Mouse (Mus musculus) thymus, postnatal 36 days (tissue): Measurements from ENCODE around the gene Pard3b.
"Not testable (repeated sequence)": the region's sequence is repeated elsewhere in the genome, so short reads cannot be mapped to it uniquely, and the experiment has no call there.

Experiments used
- DNase-seq, 2 experiments: peaks; one replicate each; pipeline ENCODE4 v3.0.0; 2022; ENCODE audit warnings: mixed read lengths in 2 of 2

Pard3b gene

DNA sequence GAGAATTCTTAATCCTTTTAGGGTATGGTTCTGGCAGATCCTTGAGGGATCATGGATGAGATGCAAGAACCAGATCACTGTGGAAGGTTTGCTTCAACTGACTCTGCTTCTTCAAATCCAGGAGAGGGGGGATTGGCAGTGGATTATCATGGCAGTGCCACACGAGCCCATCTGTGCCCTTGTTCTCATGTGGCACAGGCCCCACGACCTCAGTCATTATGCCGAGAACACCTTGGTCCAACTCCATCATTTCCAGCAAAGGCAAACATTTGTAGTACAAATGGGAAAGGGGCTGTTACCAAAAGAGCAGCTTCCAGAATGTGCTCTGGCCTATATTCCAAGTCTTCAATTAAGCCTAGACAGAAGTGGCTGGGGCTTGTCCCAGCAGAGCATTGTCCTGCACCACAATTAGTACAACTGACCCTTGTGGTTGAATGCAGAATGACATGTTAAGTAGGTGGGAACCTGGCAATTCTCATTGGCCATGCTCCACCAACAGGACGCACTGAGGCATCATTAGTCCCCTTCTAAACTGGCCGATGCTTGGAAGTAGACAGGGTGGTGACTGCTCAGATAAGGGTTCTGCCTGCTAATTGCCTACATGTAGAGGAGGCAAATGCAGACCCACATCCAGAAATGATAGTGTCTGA lies 959.3 kb downstream of the Pard3b start:
- no peak for DNase-seq

DNA sequence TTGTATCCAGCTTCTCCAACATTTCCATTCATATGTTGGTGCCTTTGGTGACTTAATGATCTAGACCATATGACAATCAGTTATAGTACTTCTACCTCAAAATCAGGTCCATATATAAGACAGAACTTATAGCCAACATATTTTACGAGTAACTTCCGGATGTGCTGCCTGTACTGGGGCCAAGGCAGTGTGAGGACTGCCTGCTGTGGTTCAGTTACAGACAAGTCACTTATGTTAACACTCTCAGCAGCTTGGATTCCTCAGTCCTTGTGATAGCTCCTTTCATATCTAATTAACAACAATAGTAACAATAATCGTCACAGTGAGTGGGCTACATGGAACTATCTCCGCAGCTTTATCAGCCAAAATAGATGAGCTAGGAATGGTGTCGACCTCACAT lies 959.9 kb downstream of the Pard3b start:
- DNase-seq: no peak

DNA sequence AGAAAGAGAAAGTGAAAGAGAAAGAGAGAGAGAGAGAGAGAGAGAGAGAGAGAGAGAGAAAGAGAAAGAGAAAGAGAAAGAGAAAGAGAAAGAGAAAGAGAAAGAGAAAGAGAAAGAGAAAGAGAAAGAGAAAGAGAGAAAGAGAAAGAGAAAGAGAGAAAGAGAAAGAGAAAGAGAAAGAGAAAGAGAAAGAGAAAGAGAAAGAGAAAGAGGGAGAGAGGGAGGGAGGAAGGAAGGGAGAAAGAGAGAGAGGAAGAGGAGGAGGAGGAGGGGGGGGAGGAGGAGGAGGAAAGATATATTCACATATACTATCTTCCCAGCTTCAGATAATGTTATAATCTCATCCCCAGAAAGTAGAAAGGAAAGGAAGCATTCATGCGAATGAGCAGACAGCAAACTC lies 966.0 kb downstream of the Pard3b start:
- not testable (repeated sequence) for DNase-seq

DNA sequence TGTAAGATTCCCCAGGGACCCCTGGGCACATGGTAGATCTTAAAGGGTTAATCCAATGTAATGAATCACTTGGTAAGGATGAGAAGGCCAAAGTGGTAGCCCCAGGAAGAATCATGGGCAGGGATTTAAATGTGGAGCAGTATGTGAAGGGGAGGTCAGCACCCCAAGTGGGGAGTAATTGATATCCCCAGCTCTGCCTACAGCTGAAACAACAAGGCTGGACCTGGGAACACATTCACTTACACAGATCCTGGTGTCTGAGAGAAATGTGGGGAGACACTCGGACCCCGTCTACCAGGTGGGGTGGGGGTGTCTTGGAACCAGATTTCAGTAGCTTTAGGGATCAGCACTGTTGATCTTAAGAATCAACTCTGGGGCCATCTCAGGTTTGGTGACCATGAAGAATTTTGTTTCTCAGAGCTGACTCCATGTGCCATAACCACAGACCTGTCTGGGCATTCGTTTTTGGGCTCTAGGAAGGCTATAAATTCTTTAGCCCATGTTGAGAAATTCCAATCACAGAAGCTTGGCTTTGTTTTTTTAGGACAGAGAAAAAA lies 979.6 kb downstream of the Pard3b start:
- DNase-seq: no peak

- DNase-seq: no peak
Observed at GRCm38 (mm10) chr1:62619456-62619855, 980.8 kb downstream of the Pard3b start.

- DNase-seq: no peak
Observed at GRCm38 (mm10) chr1:62622447-62622846, 983.8 kb downstream of the Pard3b start.

DNA sequence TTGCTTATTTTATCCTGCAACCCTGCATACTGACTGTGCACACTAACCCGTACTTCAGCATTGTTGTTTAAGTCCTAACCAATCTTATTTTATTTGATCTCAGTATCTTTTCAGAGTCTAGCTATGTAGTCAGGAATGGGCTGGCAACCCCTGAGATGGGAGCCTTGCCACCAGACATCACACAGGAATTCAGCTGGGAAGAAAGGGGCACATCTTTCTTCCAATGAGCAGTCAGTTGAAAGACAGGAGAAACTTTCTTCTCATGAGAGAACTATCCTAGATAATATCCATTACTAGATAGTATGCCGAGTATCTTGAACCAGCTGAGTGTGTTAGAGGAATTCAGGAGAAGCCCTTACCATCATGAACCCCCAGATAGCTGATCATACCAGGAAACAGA lies 985.5 kb downstream of the Pard3b start:
- DNase-seq: no peak

GRCm38 (mm10) chr1:62624836-62625235 lies 986.2 kb downstream of the Pard3b start:
- no peak for DNase-seq

DNA sequence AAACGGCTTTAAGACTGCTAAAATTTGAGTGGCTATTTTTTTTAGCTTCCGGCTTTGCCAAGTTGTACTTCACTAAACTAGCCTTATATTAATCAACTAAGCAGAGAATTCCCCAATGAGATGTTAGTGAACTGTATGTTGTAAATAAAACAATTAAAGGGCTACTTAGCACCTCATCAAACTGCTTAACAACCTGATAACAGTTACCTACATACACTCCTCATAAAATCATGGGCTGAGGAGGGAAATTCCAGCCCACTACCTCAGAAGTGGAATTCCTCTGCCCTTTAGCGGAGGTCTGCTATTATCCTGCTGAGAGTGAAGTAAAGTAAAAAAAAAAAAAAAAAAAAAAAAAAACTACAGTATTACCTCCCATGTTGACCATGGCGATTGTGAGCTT lies 986.7 kb downstream of the Pard3b start:
- no peak for DNase-seq

DNA sequence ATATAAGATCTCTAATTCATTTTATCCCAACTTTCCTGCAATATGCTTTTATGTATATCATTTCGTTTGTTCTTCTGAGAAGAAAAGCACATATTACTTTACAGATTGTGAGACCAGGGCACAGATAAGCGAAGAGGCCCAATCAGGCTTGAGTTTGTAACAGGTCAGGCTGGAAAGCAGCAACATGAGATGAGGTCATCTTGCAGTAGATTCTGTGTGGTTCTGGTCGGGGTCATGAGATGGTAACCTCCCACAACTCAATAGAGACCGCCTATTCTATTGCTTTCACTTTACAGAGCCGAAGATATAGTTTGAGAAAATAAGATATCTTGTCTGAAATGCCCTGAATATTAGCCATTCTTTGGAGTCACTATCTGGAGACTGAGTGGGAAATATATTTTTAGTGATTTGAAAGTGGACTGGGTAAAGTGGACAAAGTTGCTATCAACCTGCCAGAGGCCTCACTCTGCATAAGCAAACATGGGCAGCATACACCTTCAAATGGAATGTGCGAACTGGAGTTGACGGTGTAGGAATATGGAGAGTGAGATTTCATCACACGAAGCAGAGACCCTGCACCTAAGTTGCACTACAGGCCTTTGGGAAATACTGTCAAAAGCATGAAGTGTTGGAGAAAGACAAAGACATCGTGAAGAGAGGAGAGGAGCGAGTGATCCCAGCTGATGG lies 987.3 kb downstream of the Pard3b start:
- DNase-seq: no peak

- no peak for DNase-seq
Observed at GRCm38 (mm10) chr1:62629952-62630351, 991.3 kb downstream of the Pard3b start.

DNA sequence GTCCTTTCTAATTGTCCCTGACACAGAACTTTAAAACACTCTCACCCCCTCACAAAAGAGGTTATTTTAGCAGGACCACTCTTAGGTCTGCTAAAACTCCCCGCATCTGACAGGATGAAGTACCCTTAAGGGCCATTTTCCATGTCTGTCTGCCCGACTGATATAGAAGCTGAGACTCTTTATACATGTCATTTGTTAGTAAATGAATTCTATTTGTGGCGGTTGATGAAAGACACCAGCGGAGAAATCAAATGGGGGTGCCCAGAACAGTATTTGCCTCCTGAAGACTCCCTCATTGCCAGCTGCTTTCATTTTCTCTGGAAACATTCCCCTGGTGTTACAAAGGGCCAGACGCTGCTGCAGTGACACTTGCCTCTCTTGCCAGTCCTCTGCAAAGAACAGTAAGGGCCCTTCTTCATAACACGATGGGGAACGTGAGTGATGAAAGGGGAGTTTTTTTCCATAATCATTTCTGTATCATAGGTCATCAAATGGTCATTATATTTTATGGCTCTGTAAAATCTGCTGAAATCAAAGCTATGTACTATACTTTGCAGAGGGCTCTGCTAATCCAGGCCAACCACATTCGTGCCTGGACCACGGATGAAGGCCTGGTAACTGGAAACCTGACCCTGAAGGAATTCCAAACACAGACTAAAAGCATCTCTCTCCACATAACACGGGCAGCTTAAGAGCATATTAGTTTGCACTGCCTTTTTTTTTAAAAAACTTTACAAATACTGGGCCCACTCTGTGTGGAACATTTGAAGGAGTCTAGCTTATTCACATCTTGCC lies 993.1 kb downstream of the Pard3b start:
- no peak for DNase-seq

DNA sequence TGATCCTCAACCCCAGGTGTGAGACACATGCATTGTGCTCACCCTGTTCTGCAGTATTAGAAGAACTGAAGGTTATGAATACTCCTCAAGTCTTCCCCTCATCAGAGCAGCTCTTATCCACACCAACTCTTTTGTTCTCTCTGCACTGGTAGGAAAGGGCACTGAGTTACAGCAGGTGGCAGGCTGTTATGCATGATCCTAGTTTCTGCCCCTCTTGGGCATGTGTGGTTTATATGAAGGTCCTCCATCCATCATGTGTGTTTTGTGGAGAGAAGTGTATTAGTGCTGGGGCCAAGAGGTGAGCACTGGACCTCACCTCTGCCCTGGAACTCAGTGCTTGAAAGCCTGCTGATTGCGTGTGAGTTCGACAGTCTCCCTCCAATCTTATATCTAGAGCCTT lies 994.3 kb downstream of the Pard3b start:
- no peak for DNase-seq

DNA sequence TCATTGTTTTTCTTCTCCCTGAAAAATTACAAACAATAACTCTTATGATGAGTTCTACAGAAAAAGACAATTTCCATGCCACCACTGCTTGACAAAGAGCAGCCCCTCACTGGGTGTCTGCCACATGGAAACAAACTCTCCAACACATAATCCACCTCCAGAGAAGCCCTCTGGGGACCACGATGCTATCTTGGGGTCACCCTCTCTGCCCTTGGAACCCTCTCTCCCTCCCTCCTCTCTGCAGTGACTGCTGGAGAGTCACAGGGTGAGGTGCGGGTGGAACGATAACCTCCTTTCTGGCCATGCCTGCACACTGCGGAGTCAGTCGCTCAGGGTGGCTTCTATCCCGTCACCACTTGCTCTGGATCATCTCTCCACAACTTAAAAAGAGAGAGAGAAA lies 996.6 kb downstream of the Pard3b start:
- DNase-seq: no peak

GRCm38 (mm10) chr1:62636906-62637673 lies 998.5 kb downstream of the Pard3b start:
- DNase-seq: no peak

DNA sequence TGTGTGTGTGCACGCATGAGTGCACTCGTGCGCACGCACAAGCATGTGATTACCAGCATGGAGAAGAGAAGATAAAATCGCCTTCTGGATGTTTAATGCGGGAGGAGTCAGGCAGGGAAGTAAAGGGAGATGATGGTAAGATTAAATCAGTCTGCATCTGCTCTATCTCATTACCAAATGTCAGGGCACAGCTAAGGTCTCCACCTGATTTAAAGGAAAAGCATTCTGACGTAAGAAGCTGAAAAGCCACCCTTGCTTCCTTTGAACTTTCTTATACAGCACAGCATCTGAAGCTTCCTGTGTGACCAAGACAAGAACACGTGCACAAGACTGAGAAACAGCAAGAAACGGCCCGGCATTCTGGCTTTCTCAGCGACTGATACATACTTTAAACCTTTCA lies 1000.4 kb downstream of the Pard3b start:
- DNase-seq: no peak

DNA sequence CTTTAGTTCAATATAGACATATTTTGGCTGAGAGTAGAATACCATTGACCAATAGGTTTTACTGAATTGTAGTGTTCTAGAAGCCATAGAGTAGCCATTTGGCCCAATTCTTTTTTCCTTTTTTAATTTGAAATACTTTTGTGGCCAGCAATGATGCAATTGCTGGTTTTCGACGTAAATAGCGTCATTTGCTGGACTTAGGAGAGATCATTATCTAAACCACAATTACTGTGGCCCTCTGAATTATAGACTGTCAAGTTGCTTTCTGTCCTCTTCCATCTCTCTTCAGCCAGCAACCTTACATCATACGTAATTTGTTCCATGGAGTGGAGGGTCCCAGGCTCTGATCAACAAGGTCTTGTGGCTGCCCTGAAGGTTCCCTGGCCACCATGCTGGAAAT lies 1000.8 kb downstream of the Pard3b start:
- no peak for DNase-seq

GRCm38 (mm10) chr1:62644631-62645278 lies 1006.1 kb downstream of the Pard3b start:
- DNase-seq: no peak

- DNase-seq: no peak
Observed at GRCm38 (mm10) chr1:62646812-62647211, 1008.2 kb downstream of the Pard3b start.

DNA sequence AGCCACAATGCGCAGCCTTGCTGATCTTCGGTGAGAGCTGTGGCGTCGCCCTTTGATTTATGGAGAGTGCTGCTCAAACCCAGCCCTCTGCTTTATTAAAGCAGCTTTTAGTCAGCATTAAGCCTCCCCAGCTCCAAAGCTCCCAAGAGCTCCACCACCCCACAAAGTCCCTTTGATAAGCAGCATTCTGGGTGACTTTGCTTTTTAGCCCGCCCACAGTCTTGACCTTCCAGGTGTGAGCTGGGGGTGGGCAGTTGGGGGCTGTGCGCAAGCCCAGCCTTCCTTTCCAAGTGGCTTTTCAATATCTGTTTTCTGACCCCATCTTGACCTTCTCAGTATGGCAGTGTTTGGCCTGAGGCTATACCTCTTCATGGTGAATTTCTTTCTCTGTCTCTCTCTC lies 1009.5 kb downstream of the Pard3b start:
- DNase-seq: no peak

GRCm38 (mm10) chr1:62648591-62648990 lies 1010.0 kb downstream of the Pard3b start:
- no peak for DNase-seq

- DNase-seq: no peak
Observed at GRCm38 (mm10) chr1:62650491-62650890, 1011.9 kb downstream of the Pard3b start.
